Mouse (Mus musculus) forebrain, embryonic 14.5 days (tissue): ENCODE measurements at regions not wholly inside any gene's neighbourhood (a gene's known extent, or its start where the extent isn't known, plus 50 kb on each side); places are given as distances from the start of the nearest gene placed in this dataset.

Experiments
- ATAC-seq: fragments of 200-750 bp; cut with Nextera tagmentation; 2 replicates; pipeline ENCODE4 v1.8.0; 2017; ENCODE audit warnings: mild to moderate bottlenecking, moderate library complexity
- DNase-seq: peaks from one replicate; pipeline ENCODE4 v3.0.0-alpha.2; 2015; ENCODE audit warnings: low spot score
- H3K27ac ChIP-seq: fragments of 300-500 bp; sonication (generic); 2 replicates; pipeline ENCODE4 v1.5.1; 2014; ENCODE audit warnings: low read depth, mild to moderate bottlenecking, control low read depth, low read length, moderate library complexity
- H3K27me3 ChIP-seq: fragments of 300-500 bp; sonication (generic); replicated peaks from 2 replicates; pipeline ENCODE4 v1.6.1; 2014; ENCODE audit warnings: low read length, control low read depth, mixed read lengths; ENCODE audit not compliant: control insufficient read depth, insufficient read depth
- H3K36me3 ChIP-seq: fragments of 300-500 bp; sonication (generic); 2 replicates; pipeline ENCODE4 v1.6.1; 2014; ENCODE audit warnings: low read length, control low read depth; ENCODE audit not compliant: control insufficient read depth, insufficient read depth
- H3K4me1 ChIP-seq: fragments of 300-500 bp; sonication (generic); 2 replicates; pipeline ENCODE4 v1.6.1; 2014; ENCODE audit warnings: antibody characterized with exemption, low read length, control low read depth; ENCODE audit not compliant: control insufficient read depth, insufficient read depth
- H3K4me2 ChIP-seq: fragments of 300-500 bp; sonication (generic); 2 replicates; pipeline ENCODE4 v1.6.1; 2014; ENCODE audit warnings: mild to moderate bottlenecking, control low read depth, low read length
- H3K4me3 ChIP-seq: fragments of 300-500 bp; sonication (generic); 2 replicates; pipeline ENCODE4 v1.5.1; 2014; ENCODE audit warnings: low read depth, low read length, control low read depth
- H3K9ac ChIP-seq: fragments of 300-500 bp; sonication (generic); 2 replicates; pipeline ENCODE4 v1.6.1; 2014; ENCODE audit warnings: mild to moderate bottlenecking, low read length, control low read depth, moderate library complexity
- H3K9me3 ChIP-seq: fragments of 300-500 bp; sonication (generic); replicated peaks from 2 replicates; pipeline ENCODE4 v1.6.1; 2016; ENCODE audit warnings: low read length, control low read depth, mixed read lengths; ENCODE audit not compliant: control insufficient read depth
- WGBS: fragments of 180-500 bp; shearing (Covaris S2); extraction: QIAGEN DNeasy Blood & Tissue Kit; methylation state at CpG from one replicate; pipeline ENCODE4 v1.1.7; 2014; 5-methylcytosine and 5-hydroxymethylcytosine counted together

DNA sequence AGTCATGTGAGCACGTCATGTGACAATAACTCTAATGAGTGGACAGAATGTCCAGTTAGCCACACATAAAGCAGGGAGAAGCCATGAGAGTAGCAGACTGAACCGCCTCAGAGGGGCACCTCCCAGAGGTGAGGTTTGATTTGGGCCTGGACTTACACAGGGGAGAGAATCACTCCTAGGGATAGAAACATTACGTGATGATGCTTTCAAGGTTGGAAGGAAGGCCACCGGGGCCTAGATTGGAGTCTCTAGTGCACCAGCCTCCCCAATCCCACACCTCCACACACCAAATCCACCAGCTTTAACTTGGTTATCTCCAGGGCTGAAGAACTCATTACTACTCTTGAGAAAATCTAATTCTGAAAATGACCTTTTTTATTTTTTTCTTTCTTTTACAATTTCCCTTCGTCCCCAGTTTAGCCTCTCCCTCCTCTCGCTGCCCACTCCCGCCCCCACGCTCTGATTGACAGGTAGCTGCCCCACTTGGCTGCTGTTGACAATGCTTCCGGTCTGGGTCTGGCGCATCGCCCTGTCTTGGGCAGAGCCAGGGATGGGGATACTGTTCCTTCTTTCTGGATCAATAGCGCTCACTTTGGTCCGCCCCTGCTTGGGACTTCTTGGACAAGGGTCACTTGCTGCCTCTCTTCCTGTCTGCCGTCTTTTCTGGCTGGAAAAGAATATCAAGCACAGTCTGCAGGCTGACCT is 87.8 kb upstream of the Mvb12b start:
- DNase-seq, result no peak
- no peaks in the 10 kb centered on the region for H3K36me3 ChIP-seq
- no peak for ATAC-seq
- WGBS, result 79% methylated on average over 14 of the region's 14 CpGs
- peaks cover 5% of the 10 kb centered on the region; the same call in 1 of the 2 replicates for H3K4me1 ChIP-seq
- no peaks in the 10 kb centered on the region for H3K9me3 ChIP-seq
- peaks cover 3% of the 10 kb centered on the region; the same call in 1 of the 2 replicates for H3K27me3 ChIP-seq
- no peak overlapping the region for H3K27ac ChIP-seq
- no peak overlapping the region for H3K4me3 ChIP-seq
- H3K4me2 ChIP-seq, result no peak overlapping the region
- H3K9ac ChIP-seq, result no peak overlapping the region

DNA sequence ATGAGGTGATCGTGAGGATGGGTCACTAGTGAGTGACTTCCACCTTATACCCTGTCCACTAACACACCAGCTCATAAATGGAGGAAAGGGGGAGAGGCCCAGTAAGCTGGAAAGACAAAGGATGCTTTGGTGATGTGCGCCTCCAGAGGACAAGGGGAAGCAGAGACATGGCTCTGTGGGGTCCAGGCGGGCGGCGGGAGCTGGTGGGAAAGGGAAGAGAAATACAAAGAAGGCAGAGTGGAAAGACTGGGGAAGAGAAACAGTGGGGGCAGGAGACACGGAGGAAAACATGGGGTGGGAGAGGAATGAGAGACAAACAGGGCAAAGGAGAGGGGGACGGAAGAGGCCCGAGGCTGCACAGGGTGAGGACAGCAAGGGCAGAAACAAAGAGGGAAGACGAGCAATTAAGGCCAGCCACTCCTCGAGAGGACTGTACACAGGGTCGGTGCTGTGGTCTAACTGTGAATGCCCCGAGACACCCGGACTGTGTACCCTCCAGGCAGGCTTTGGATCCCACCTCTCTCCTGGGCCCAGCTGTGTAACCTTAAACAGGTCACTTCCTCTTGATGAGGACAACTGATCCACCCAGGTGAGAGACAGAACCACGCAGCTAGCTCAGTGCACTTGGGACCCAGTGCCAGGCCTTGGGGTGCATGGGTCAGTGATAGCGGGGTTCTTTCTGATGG is 87.1 kb upstream of the Mvb12b start:
- Histone ChIP-seq H3K27me3 (peaks cover 3% of the 10 kb centered on the region; the same call in 1 of the 2 replicates), H3K4me3 (no peak overlapping the region), H3K9ac (0 out of 2 replicates have a peak overlapping the region, but pooled peaks have one; percentile 5), H3K9me3 (no peaks in the 10 kb centered on the region), H3K36me3 (no peaks in the 10 kb centered on the region), H3K4me2 (no peak overlapping the region), H3K4me1 (peaks cover 5% of the 10 kb centered on the region; the same call in 1 of the 2 replicates), H3K27ac (peak overlapping the region; percentile 21; the same call in 1 of the 2 replicates)
- ATAC-seq, result no peak
- no peak for DNase-seq
- WGBS, result 55% methylated on average over 15 of the region's 15 CpGs

DNA sequence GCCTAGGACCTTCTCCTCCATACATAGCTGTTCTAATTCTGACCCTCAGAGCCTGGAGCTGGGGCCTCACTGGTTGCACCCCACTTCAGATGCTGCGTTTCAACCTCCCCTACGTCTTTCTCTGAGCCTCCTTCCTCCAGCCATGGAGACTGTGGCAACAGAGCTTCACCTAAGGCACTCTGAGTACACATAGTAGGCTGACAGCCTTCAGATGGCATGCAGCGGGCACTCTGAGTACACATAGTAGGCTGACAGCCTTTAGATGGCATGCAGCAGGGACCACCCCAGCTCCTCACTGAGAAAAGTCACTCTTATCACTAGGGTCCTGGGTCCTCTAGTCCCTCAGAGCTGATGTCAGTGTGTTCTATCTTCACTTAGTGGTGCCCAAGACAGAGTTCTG is 86.3 kb upstream of the Mvb12b start:
- ATAC-seq (no peak), DNase-seq (no peak)
- Histone ChIP-seq H3K27me3 (peaks cover 3% of the 10 kb centered on the region; the same call in 1 of the 2 replicates), H3K9ac (no peak overlapping the region), H3K4me3 (no peak overlapping the region), H3K4me2 (no peak overlapping the region), H3K9me3 (no peaks in the 10 kb centered on the region), H3K27ac (0 out of 2 replicates have a peak overlapping the region, but pooled peaks have one; percentile 41), H3K4me1 (peaks cover 5% of the 10 kb centered on the region; the same call in 1 of the 2 replicates), H3K36me3 (no peaks in the 10 kb centered on the region)
- WGBS, result 86% methylated on average over 3 of the region's 3 CpGs

DNA sequence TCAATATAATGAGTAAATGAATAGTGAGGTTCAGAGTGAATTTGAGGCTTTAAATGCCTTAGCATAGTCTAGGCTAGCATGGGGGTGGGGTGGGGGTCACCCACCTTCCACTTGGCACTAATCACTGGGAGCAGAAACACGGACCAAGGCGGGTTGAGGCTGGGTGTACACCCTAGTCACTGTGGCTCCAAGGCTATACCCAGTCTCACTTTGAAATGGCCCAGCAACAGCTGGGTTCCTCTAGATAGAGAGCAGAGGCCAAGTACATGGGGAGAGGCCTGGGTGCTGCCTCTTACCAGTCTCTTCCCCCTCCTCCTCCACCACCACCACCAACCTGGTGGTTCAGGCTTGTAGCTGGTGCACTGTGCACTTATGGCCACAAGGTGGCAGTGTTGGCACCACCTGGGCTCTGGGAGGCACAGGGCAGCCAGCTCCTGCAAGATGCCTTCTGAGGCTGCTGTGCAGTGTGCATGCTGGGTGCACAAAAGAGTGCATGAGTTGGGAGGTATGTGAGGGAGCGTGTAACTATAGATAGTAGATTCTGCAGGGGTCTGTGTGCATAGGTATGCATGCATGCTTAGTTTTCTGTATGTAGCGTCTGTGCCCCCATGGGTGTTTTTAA is 85.6 kb upstream of the Mvb12b start:
- H3K4me3 ChIP-seq, result no peak overlapping the region
- WGBS, result 70% methylated on average over 4 of the region's 4 CpGs
- H3K27ac ChIP-seq, result peak overlapping the region; percentile 41; the same call in 1 of the 2 replicates
- DNase-seq (peak; percentile 91), ATAC-seq (peak; percentile 90)
- H3K9me3 ChIP-seq, result no peaks in the 10 kb centered on the region
- H3K27me3 ChIP-seq, result peaks cover 3% of the 10 kb centered on the region; the same call in 1 of the 2 replicates
- no peak overlapping the region for H3K4me2 ChIP-seq
- H3K36me3 ChIP-seq, result no peaks in the 10 kb centered on the region
- H3K9ac ChIP-seq, result no peak overlapping the region
- peaks cover 5% of the 10 kb centered on the region; the same call in 1 of the 2 replicates for H3K4me1 ChIP-seq

DNA sequence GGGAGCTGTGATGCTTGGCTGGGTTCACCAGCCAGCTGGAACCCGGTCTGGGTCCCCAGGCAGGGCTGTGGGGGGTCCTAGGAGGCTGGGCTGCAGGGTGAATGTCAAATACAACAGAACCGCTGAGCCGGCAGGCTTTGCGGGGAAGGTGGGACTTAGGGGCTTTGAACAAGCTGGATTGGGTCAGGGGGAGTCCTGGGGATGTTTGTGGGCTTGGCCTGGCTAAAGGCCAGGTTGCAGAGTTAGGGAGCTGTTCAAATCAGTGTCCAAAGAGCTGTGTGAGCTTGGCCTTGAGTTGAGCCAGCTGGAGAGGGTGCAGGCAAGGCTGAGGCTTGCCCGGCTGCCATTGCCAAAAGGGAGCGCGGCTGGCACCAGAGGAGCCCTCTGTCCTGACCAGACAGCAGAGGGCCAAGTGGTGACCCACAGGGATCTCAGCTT is 79.3 kb upstream of the Mvb12b start:
- Histone ChIP-seq H3K9ac (peak overlapping the region; percentile 2; the same call in 1 of the 2 replicates), H3K4me1 (peaks cover 31% of the 10 kb centered on the region), H3K4me3 (no peak overlapping the region), H3K27ac (peak overlapping the region; percentile 80), H3K4me2 (peak overlapping the region; percentile 36), H3K9me3 (no peaks in the 10 kb centered on the region), H3K27me3 (no peaks in the 10 kb centered on the region), H3K36me3 (no peaks in the 10 kb centered on the region)
- WGBS, result 26% methylated on average over 7 of the region's 7 CpGs
- ATAC-seq (peak; percentile 68), DNase-seq (peak; percentile 83)

DNA sequence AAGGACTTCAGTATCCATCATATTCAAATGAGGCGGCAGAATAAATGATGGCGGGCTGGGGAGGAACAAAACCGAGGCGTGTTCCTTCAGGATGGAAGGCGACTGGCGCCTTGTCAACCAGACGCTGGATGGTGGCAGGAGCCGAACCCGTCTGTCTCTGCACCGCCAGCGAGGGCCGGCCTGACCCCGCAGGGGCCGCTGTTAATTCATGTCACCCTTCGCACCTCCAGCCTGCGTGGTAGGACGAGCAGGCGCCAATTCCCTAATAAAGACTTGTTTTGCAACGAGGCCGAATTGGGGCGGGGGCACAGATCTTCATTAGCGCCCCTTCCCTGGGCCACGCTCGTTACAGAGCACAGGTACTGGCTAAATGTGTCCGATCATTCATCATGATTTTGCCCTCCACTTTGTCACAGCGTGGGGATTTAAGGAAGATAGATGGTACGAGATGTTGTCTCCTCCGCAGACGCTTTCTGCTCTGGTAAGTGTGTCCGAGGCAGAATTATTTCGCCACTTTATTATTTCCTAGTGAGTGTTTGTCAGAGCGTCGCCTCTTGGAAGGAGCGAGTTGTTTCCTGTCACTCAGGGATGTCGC is 78.7 kb upstream of the Mvb12b start:
- Histone ChIP-seq H3K9me3 (no peaks in the 10 kb centered on the region), H3K27ac (peak overlapping the region; percentile 80), H3K4me1 (peaks cover 37% of the 10 kb centered on the region), H3K4me3 (no peak overlapping the region), H3K9ac (peak overlapping the region; percentile 2; the same call in 1 of the 2 replicates), H3K36me3 (no peaks in the 10 kb centered on the region), H3K27me3 (no peaks in the 10 kb centered on the region), H3K4me2 (peak overlapping the region; percentile 36)
- peak; percentile 75 for DNase-seq
- 20% methylated on average over 35 of the region's 35 CpGs for WGBS
- peak; percentile 47 for ATAC-seq

DNA sequence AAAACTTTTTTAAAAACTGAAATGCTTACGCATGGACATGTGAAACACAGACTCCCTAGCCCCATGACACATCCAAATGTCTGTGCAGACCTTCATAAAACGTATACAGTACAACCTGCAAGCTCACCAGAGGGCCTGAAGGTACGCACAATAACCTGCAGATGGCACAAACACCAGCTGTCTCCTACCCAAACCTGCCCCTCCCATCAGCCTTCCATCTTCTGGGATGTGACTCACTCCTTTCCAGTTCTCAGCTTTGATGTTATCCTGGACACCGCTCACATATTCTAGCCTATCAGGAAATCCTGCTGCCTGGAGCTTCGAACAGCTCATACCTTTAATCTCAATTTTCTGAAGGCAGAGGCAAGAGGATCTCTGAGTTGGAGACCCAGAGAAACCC is 76.3 kb upstream of the Mvb12b start:
- Histone ChIP-seq H3K4me1 (peaks cover 38% of the 10 kb centered on the region), H3K9me3 (no peaks in the 10 kb centered on the region), H3K4me3 (no peak overlapping the region), H3K4me2 (no peak overlapping the region), H3K9ac (no peak overlapping the region), H3K27ac (no peak overlapping the region), H3K27me3 (no peaks in the 10 kb centered on the region), H3K36me3 (no peaks in the 10 kb centered on the region)
- WGBS, result 80% methylated on average over 5 of the region's 5 CpGs
- DNase-seq (no peak), ATAC-seq (no peak)

DNA sequence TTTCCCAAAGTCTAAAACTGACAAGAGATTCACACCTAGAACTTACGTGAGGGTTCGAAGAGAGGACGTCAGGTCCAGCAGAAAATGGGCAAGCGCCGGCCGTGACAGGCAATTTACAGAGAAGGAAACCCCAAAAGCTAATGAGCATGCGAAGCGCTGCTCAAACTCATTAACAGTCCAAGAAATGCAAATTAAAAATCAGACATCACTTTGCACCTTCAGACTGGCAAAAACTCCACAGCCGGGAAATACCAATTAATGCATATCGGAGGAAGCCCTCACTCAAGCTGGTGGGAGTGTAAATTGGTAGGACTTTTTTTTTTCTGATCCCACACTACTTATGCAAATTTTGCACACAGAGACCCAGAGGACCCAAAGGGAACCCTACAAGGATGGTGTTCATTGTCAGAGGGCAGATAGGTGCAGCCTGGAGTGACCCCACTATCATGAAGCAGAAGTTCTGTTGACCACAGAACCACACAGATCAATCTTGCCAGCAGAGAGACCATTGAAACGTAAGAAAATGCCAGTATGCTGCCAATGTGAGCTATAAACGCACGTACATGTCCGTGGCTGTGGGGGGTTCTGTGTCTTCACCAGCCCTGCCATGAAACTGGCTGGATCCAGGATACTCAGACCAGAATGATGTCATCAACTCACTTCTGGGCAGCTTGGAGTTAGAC is 74.8 kb upstream of the Mvb12b start:
- peak overlapping the region; percentile 9; the same call in 1 of the 2 replicates for H3K9ac ChIP-seq
- no peaks in the 10 kb centered on the region for H3K27me3 ChIP-seq
- peak overlapping the region; percentile 78 for H3K27ac ChIP-seq
- 14% methylated on average over 14 of the region's 14 CpGs for WGBS
- peaks cover 38% of the 10 kb centered on the region for H3K4me1 ChIP-seq
- no peak overlapping the region for H3K4me3 ChIP-seq
- no peaks in the 10 kb centered on the region for H3K9me3 ChIP-seq
- DNase-seq (peak; percentile 92), ATAC-seq (peak; percentile 60)
- no peaks in the 10 kb centered on the region for H3K36me3 ChIP-seq
- H3K4me2 ChIP-seq, result peak overlapping the region; percentile 29; the same call in 1 of the 2 replicates
